Mouse (Mus musculus) MEL (cell line): ENCODE measurements at regions not wholly inside any gene's neighbourhood (a gene's known extent, or its start where the extent isn't known, plus 50 kb on each side); places are given as distances from the start of the nearest gene placed in this dataset.

Source experiments
- DNase-seq: peaks from one replicate; pipeline ENCODE4 v3.0.0; 2011; ENCODE audit warnings: low read depth, low spot score
- H3K27ac ChIP-seq: 2 replicates; pipeline ENCODE4 v1.5.1; 2012; ENCODE audit warnings: low read depth, mild to moderate bottlenecking, control low read depth, low read length, moderate library complexity; ENCODE audit not compliant: control insufficient read depth
- H3K27me3 ChIP-seq, 2 experiments: fragments of 150-350 bp in 1 of 2; sonication (generic) in 1 of 2; 2 replicates each; pipeline ENCODE4 v1.6.1; 2012; ENCODE audit warnings: low read length in 2 of 2, mild to moderate bottlenecking in 2 of 2, improper control_type of control experiment in 1 of 2, moderate library complexity in 1 of 2; ENCODE audit not compliant: insufficient read depth in 2 of 2, control insufficient read depth in 1 of 2
- H3K36me3 ChIP-seq, 2 experiments: 2 replicates each; pipeline ENCODE4 v1.6.1; 2012 to 2014; ENCODE audit warnings: low read length in 2 of 2, improper control_type of control experiment in 1 of 2, inconsistent platforms in 1 of 2, mild to moderate bottlenecking in 1 of 2; ENCODE audit not compliant: insufficient read depth in 2 of 2, control insufficient read depth in 1 of 2
- H3K4me1 ChIP-seq, 2 experiments: fragments of 150-350 bp in 1 of 2; sonication (generic) in 1 of 2; 2 replicates each; pipeline ENCODE4 v1.6.1; 2012; ENCODE audit warnings: low read length in 2 of 2, improper control_type of control experiment in 1 of 2, mild to moderate bottlenecking in 1 of 2; ENCODE audit not compliant: insufficient read depth in 2 of 2, control insufficient read depth in 1 of 2
- H3K4me3 ChIP-seq, 2 experiments: fragments of 150-350 bp in 1 of 2; sonication (generic) in 1 of 2; 2 replicates each; pipeline ENCODE4 v1.5.1; 2012; ENCODE audit warnings: low read depth in 2 of 2, low read length in 2 of 2, mild to moderate bottlenecking in 2 of 2, moderate library complexity in 2 of 2, control low read depth in 1 of 2, improper control_type of control experiment in 1 of 2; ENCODE audit not compliant: control insufficient read depth in 1 of 2, insufficient read depth in 1 of 2
- H3K79me2 ChIP-seq: 2 replicates; pipeline ENCODE4 v1.6.1; 2012; ENCODE audit warnings: mild to moderate bottlenecking, low read length, moderate library complexity; ENCODE audit not compliant: control insufficient read depth, poor library complexity, insufficient read depth
- H3K9ac ChIP-seq: 2 replicates; pipeline ENCODE4 v1.6.1; 2012; ENCODE audit warnings: low read depth, mild to moderate bottlenecking, control low read depth, low read length, moderate library complexity; ENCODE audit not compliant: control insufficient read depth, poor library complexity, severe bottlenecking
- H3K9me3 ChIP-seq: fragments of 150-350 bp; sonication (generic); replicated peaks from 2 replicates; pipeline ENCODE4 v1.6.1; 2012; ENCODE audit warnings: mild to moderate bottlenecking, low read length, improper control_type of control experiment, moderate library complexity; ENCODE audit not compliant: insufficient read depth
- E2F4 ChIP-seq: IDR thresholded peaks from 2 replicates; pipeline ENCODE4 v1.6.1; 2011; ENCODE audit warnings: low read depth, low read length, improper control_type of control experiment, borderline replicate concordance
- ELF1 ChIP-seq: IDR thresholded peaks from 2 replicates; pipeline ENCODE4 v1.6.1; 2014; ENCODE audit warnings: low read depth, mild to moderate bottlenecking, inconsistent platforms, low read length, improper control_type of control experiment, moderate library complexity
- GATA1 ChIP-seq: IDR thresholded peaks from 2 replicates; pipeline ENCODE4 v1.6.1; 2011; ENCODE audit warnings: low read depth, low read length, improper control_type of control experiment
- JUND ChIP-seq: IDR thresholded peaks from 2 replicates; pipeline ENCODE4 v1.6.1; 2011; ENCODE audit warnings: low read depth, mild to moderate bottlenecking, improper control_type of control experiment, low read length
- MAFK ChIP-seq: IDR thresholded peaks from 2 replicates; pipeline ENCODE4 v1.6.1; 2011; ENCODE audit warnings: low read depth, mild to moderate bottlenecking, low read length, improper control_type of control experiment, borderline replicate concordance
- MAX ChIP-seq: IDR thresholded peaks from 2 replicates; pipeline ENCODE4 v1.6.1; 2011; ENCODE audit warnings: low read length, improper control_type of control experiment
- MXI1 ChIP-seq: IDR thresholded peaks from 2 replicates; pipeline ENCODE4 v1.6.1; 2011; ENCODE audit warnings: mild to moderate bottlenecking, low read depth, low read length, improper control_type of control experiment
- MYB ChIP-seq: IDR thresholded peaks from 2 replicates; pipeline ENCODE4 v1.6.1; 2011; ENCODE audit warnings: mild to moderate bottlenecking, low read depth, low read length, improper control_type of control experiment
- NELFE ChIP-seq: IDR thresholded peaks from 2 replicates; pipeline ENCODE4 v1.6.1; 2011; ENCODE audit warnings: low read depth, low read length, improper control_type of control experiment
- NRF1 ChIP-seq: IDR thresholded peaks from 2 replicates; pipeline ENCODE4 v1.6.1; 2014; ENCODE audit warnings: low read depth, mild to moderate bottlenecking, inconsistent platforms, low read length, improper control_type of control experiment, moderate library complexity; ENCODE audit not compliant: poor library complexity, insufficient read depth, severe bottlenecking
- POLR2AphosphoS2 ChIP-seq: IDR thresholded peaks from 2 replicates; pipeline ENCODE4 v1.6.1; 2011; ENCODE audit warnings: low read length, improper control_type of control experiment
- RAD21 ChIP-seq: IDR thresholded peaks from 2 replicates; pipeline ENCODE4 v1.6.1; 2011; ENCODE audit warnings: mild to moderate bottlenecking, low read depth, low read length, improper control_type of control experiment
- RCOR1 ChIP-seq: IDR thresholded peaks from 2 replicates; pipeline ENCODE4 v1.6.1; 2012; ENCODE audit warnings: low read depth, mild to moderate bottlenecking, inconsistent platforms, low read length, improper control_type of control experiment
- SIN3A ChIP-seq: IDR thresholded peaks from 2 replicates; pipeline ENCODE4 v1.6.1; 2012; ENCODE audit warnings: low read length, improper control_type of control experiment, inconsistent platforms
- SMC3 ChIP-seq: IDR thresholded peaks from 2 replicates; pipeline ENCODE4 v1.6.1; 2011; ENCODE audit warnings: low read depth, low read length, improper control_type of control experiment
- TAL1 ChIP-seq: IDR thresholded peaks from 2 replicates; pipeline ENCODE4 v1.6.1; 2012; ENCODE audit warnings: mild to moderate bottlenecking, inconsistent platforms, low read length, moderate library complexity, mixed read lengths
- TCF12 ChIP-seq: IDR thresholded peaks from 2 replicates; pipeline ENCODE4 v1.6.1; 2014; ENCODE audit warnings: low read depth, mild to moderate bottlenecking, inconsistent platforms, low read length, improper control_type of control experiment, moderate library complexity
- UBTF ChIP-seq: IDR thresholded peaks from 2 replicates; pipeline ENCODE4 v1.6.1; 2012; ENCODE audit warnings: low read depth, mild to moderate bottlenecking, inconsistent platforms, low read length, improper control_type of control experiment, moderate library complexity, borderline replicate concordance; ENCODE audit not compliant: insufficient read depth
- USF1 ChIP-seq: IDR thresholded peaks from 2 replicates; pipeline ENCODE4 v1.6.1; 2014; ENCODE audit warnings: low read depth, mild to moderate bottlenecking, inconsistent platforms, low read length, improper control_type of control experiment, moderate library complexity
- ZC3H11A ChIP-seq: IDR thresholded peaks from 2 replicates; pipeline ENCODE4 v1.6.1; 2012; ENCODE audit warnings: low read depth, mild to moderate bottlenecking, inconsistent platforms, low read length, improper control_type of control experiment
- ZMIZ1 ChIP-seq: IDR thresholded peaks from 2 replicates; pipeline ENCODE4 v1.6.1; 2012; ENCODE audit warnings: low read depth, mild to moderate bottlenecking, inconsistent platforms, low read length, improper control_type of control experiment, moderate library complexity
- ZNF384 ChIP-seq: IDR thresholded peaks from 2 replicates; pipeline ENCODE4 v1.6.1; 2012; ENCODE audit warnings: low read depth, mild to moderate bottlenecking, inconsistent platforms, low read length, improper control_type of control experiment

DNA sequence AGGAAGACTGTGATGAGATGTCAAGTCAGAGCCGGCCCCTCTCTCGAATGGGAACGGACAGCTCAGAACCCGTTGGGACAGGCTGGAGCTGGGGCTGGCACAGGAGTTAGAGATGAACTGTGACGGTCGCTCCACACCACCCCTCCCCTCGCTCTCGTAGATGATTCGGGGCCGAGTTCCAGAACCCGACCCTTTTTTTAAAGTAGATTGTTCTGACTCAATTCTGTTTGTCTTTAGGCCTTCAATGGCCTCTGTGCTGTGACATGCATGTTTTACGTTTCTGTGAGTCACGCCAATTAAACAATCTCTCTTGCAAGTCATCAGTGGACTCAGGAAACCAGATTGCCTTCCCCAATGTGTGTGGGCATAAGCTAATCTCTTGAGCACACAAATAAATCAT lies 157.7 kb downstream of the Setd4 start:
- Histone ChIP-seq H3K79me2 (no peaks in the 10 kb centered on the region), H3K27ac (no peak overlapping the region), H3K9me3 (no peaks in the 10 kb centered on the region)
- no peak for TF ChIP-seq SIN3A
- TF ChIP-seq RCOR1, result no peak
- TF ChIP-seq ZNF384, result no peak
- TF ChIP-seq GATA1, result no peak
- no peak for TF ChIP-seq MAX
- TF ChIP-seq, all 39 proteins: peak for 0
- Histone ChIP-seq H3K36me3 (peaks cover 0 to 2% of the 10 kb centered on the region in 2 experiments; a peak in 1 of 4 replicates), H3K9ac (no peak overlapping the region), H3K4me3 (no peak overlapping the region), H3K27me3 (peaks cover 0 to 1% of the 10 kb centered on the region in 2 experiments; a peak in 1 of 4 replicates), H3K4me1 (0 out of 4 replicates have a peak, but pooled peaks cover 0 to 2% of the 10 kb centered on the region in 2 experiments)
- no peak for DNase-seq

DNA sequence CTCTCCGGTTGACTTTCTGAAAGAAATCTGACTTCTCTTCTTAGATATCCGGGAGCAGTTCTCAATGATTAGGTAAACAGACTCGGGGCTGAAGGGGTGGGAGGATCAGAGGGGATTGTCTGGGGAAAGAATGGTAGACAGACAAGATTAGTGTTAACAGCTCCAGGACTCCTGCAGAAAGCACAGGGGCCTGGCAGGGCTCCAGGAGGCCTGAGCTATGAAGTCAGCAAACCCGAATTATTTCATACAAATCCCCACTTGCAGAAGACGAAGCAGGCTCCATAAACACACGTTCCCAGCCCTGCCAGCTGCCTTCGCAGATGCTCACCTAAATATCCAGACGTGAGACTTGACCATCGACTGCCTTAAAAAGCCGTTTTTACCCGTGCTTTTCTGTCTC lies 161.0 kb downstream of the Setd4 start:
- TF ChIP-seq MAFK (no peak), MYB (no peak), GATA1 (no peak), ZC3H11A (no peak), RAD21 (no peak), POLR2AphosphoS2 (no peak), ZMIZ1 (no peak), ZNF384 (no peak), NELFE (no peak), MXI1 (no peak), TAL1 (no peak), SMC3 (no peak), ELF1 (no peak), MAX (no peak), JUND (no peak), NRF1 (no peak), UBTF (no peak), USF1 (no peak), E2F4 (no peak), TCF12 (no peak)
- no peak overlapping the region for H3K4me3 ChIP-seq
- H3K27ac ChIP-seq, result no peak overlapping the region
- no peaks in the 10 kb centered on the region for H3K9me3 ChIP-seq
- peaks cover 0 to 2% of the 10 kb centered on the region in 2 experiments; a peak in 1 of 4 replicates for H3K36me3 ChIP-seq
- 0 out of 4 replicates have a peak, but pooled peaks cover 0 to 2% of the 10 kb centered on the region in 2 experiments for H3K4me1 ChIP-seq
- no peak for DNase-seq
- H3K9ac ChIP-seq, result no peak overlapping the region
- H3K27me3 ChIP-seq, result peaks cover 4 to 6% of the 10 kb centered on the region in 2 experiments
- no peaks in the 10 kb centered on the region for H3K79me2 ChIP-seq
